Mouse (Mus musculus) limb, embryonic 11.5 days (tissue): Measurements from ENCODE around the gene Pxk. TPM values are rescaled to one million over a fixed set of nuclear protein-coding genes. Genes with fewer than 3 reads are reported as not detected.

ENCODE experiments used
- ATAC-seq: fragments of 200-750 bp; cut with Nextera tagmentation; 2 replicates; pipeline ENCODE4 v1.8.0; 2017; ENCODE audit warnings: low read depth; ENCODE audit not compliant: insufficient number of reproducible peaks, low FRiP score, low TSS enrichment
- DNase-seq: peaks from one replicate; pipeline ENCODE4 v3.0.0-alpha.2; 2015; ENCODE audit warnings: low spot score
- H3K27ac ChIP-seq: fragments of 300-500 bp; sonication (generic); replicated peaks from 2 replicates; pipeline ENCODE4 v1.5.1; 2014; ENCODE audit warnings: low read depth, mild to moderate bottlenecking, low read length
- H3K27me3 ChIP-seq: fragments of 300-500 bp; sonication (generic); 2 replicates; pipeline ENCODE4 v1.6.1; 2014; ENCODE audit warnings: mild to moderate bottlenecking, low read length, mixed read lengths; ENCODE audit not compliant: control insufficient read depth, insufficient read depth
- H3K36me3 ChIP-seq: fragments of 300-500 bp; sonication (generic); 2 replicates; pipeline ENCODE4 v1.6.1; 2014; ENCODE audit warnings: mild to moderate bottlenecking, low read length, moderate library complexity, mixed read lengths; ENCODE audit not compliant: control insufficient read depth, insufficient read depth
- H3K4me1 ChIP-seq: fragments of 300-500 bp; sonication (generic); 2 replicates; pipeline ENCODE4 v1.6.1; 2014; ENCODE audit warnings: low read length, mixed read lengths; ENCODE audit not compliant: control insufficient read depth, insufficient read depth
- H3K4me2 ChIP-seq: fragments of 300-500 bp; sonication (generic); 2 replicates; pipeline ENCODE4 v1.6.1; 2014; ENCODE audit warnings: low read depth, mild to moderate bottlenecking, moderate library complexity; ENCODE audit not compliant: severe bottlenecking
- H3K4me3 ChIP-seq: fragments of 300-500 bp; sonication (generic); 2 replicates; pipeline ENCODE4 v1.5.1; 2014; ENCODE audit warnings: low read depth, low read length
- H3K9ac ChIP-seq: fragments of 300-500 bp; sonication (generic); 2 replicates; pipeline ENCODE4 v1.6.1; 2014; ENCODE audit warnings: mild to moderate bottlenecking, low read length
- H3K9me3 ChIP-seq: fragments of 300-500 bp; sonication (generic); 2 replicates; pipeline ENCODE4 v1.6.1; 2016; ENCODE audit warnings: low read length; ENCODE audit not compliant: control insufficient read depth
- WGBS: fragments of 180-500 bp; shearing (Covaris S2); extraction: QIAGEN DNeasy Blood & Tissue Kit; methylation state at CpG from one replicate; pipeline ENCODE4 v1.1.7; 2014; 5-methylcytosine and 5-hydroxymethylcytosine counted together
- polyA plus RNA-seq: library from polyadenylated mRNA; unstranded; fragments of >200 nt; fragmentation: Nextera tagmentation; extraction: Ambion mirVana; gene quantifications from 2 replicates; pipeline ENCODE4 v1.2.1, GENCODE M21; 2014

Pxk gene
- polyA plus RNA-seq, 1 experiment from 2014 or later: 26.2 TPM

- no peaks in the 10 kb centered on the region for H3K27me3 ChIP-seq
- no peak overlapping the region for H3K4me2 ChIP-seq
- no peaks in the 10 kb centered on the region for H3K36me3 ChIP-seq
- H3K4me3 ChIP-seq: no peak overlapping the region
- no peaks in the 10 kb centered on the region for H3K4me1 ChIP-seq
- H3K9me3 ChIP-seq: no peaks in the 10 kb centered on the region
- no peak for DNase-seq
- ATAC-seq: no peak
- H3K27ac ChIP-seq: no peak overlapping the region
- no peak overlapping the region for H3K9ac ChIP-seq
- WGBS: 81% methylated on average over 5 of the region's 5 CpGs
Observed at GRCm38 (mm10) chr14:8207543-8207942, 109.5 kb downstream of the Pxk start.

GRCm38 (mm10) chr14:8208876-8209275 is 110.9 kb downstream of the Pxk start:
- H3K27ac ChIP-seq: no peak overlapping the region
- no peaks in the 10 kb centered on the region for H3K4me1 ChIP-seq

GRCm38 (mm10) chr14:8209896-8210295 is 111.9 kb downstream of the Pxk start:
- no peaks in the 10 kb centered on the region for H3K36me3 ChIP-seq
- peaks cover 4% of the 10 kb centered on the region; the same call in 1 of the 2 replicates for H3K4me1 ChIP-seq
- no peaks in the 10 kb centered on the region for H3K9me3 ChIP-seq
- 88% methylated on average over 2 of the region's 2 CpGs for WGBS
- H3K9ac ChIP-seq: no peak overlapping the region
- no peak overlapping the region for H3K4me2 ChIP-seq
- no peak for ATAC-seq
- H3K27ac ChIP-seq: no peak overlapping the region
- DNase-seq: no peak
- H3K4me3 ChIP-seq: no peak overlapping the region
- H3K27me3 ChIP-seq: no peaks in the 10 kb centered on the region

More at GRCm38 (mm10) chr14:8208876-8209275, 110.9 kb downstream of the Pxk start:
- DNase-seq (no peak), ATAC-seq (no peak)
- Histone ChIP-seq H3K9ac (no peak overlapping the region), H3K36me3 (no peaks in the 10 kb centered on the region), H3K4me3 (no peak overlapping the region), H3K27me3 (no peaks in the 10 kb centered on the region), H3K4me2 (no peak overlapping the region), H3K9me3 (no peaks in the 10 kb centered on the region)
- WGBS: 87% methylated on average over 3 of the region's 3 CpGs

GRCm38 (mm10) chr14:8212996-8213395 is 115.0 kb downstream of the Pxk start:
- Histone ChIP-seq H3K27ac (no peak overlapping the region), H3K9ac (no peak overlapping the region), H3K27me3 (no peaks in the 10 kb centered on the region), H3K9me3 (no peaks in the 10 kb centered on the region), H3K36me3 (no peaks in the 10 kb centered on the region), H3K4me3 (no peak overlapping the region), H3K4me1 (peaks cover 10% of the 10 kb centered on the region), H3K4me2 (no peak overlapping the region)
- 74% methylated on average over 2 of the region's 2 CpGs for WGBS
- ATAC-seq (no peak), DNase-seq (no peak)

- Histone ChIP-seq H3K9me3 (no peaks in the 10 kb centered on the region), H3K4me1 (peaks cover 16% of the 10 kb centered on the region), H3K27ac (peak within 1 kb of the TSS; percentile 73), H3K9ac (peak within 1 kb of the TSS; percentile 90), H3K4me2 (peak within 1 kb of the TSS; percentile 79), H3K4me3 (peak within 1 kb of the TSS; percentile 55), H3K36me3 (no peaks in the 10 kb centered on the region), H3K27me3 (no peaks in the 10 kb centered on the region)
- WGBS: 1% methylated on average over 44 of the region's 49 CpGs
- ATAC-seq: peak; percentile 95
- DNase-seq: peak; percentile 100
Observed at GRCm38 (mm10) chr14:8213803-8214224, 115.8 kb downstream of the Pxk start, which contains the start of gene Kctd6. TSS of gene Kctd6 (plus strand) at chr14:8214140.

Other genes starting within 250 kb of the Pxk start
- 0.31 TPM in 1 of 2 replicates, not detected in the other for gene Gm45521, start 140.9 kb upstream of the Pxk start, polyA plus RNA-seq
- gene Dnase1l3, start 103.6 kb upstream of the Pxk start, polyA plus RNA-seq: 0.04 TPM in 1 of 2 replicates, not detected in the other
- 22.8 and 23.8 TPM in 2 replicates for gene Abhd6, start 95.3 kb upstream of the Pxk start, polyA plus RNA-seq
- gene Rpp14, start 17.8 kb upstream of the Pxk start, polyA plus RNA-seq: 60.2 and 65.0 TPM in 2 replicates
- 210 and 214 TPM in 2 replicates for gene Pdhb, start 74.8 kb downstream of the Pxk start, polyA plus RNA-seq
- gene Kctd6, start 115.9 kb downstream of the Pxk start, polyA plus RNA-seq: 16.5 and 17.5 TPM in 2 replicates
- 0.33 TPM in 1 of 2 replicates, not detected in the other for gene Acox2, start 161.1 kb downstream of the Pxk start, polyA plus RNA-seq
- gene Fam107a, start 219.8 kb downstream of the Pxk start, polyA plus RNA-seq: 0.32 and 0.55 TPM in 2 replicates